Mouse (Mus musculus): ENCODE measurements at regions not wholly inside any gene's neighbourhood (a gene's known extent, or its start where the extent isn't known, plus 50 kb on each side); places are given as distances from the start of the nearest gene placed in this dataset.

DNA sequence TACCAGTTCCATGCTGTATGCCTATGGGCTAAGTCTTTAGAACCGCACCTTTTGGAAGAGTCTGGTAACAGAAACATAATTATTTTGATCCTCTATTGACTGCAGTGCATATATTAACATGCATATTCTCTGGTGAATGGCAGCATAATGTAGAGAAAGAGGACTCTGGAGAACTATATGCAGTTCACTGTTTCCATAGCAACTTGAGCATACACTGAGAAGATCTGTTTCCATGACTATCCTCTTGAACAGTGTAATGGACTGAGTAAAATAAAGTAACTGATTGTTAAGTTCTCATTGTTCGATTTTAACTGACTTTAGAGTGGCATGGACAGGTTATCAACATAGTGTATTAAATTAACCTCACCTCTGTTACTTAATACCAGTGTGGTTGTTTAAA, 147.6 kb upstream of the 2610001J05Rik start:
- H3K36me3 ChIP-seq, result no peaks in the 10 kb centered on the region
- no peak overlapping the region for H3K4me3 ChIP-seq
- H3K27ac ChIP-seq, result no peak overlapping the region
- H3K9me3 ChIP-seq, result no peaks in the 10 kb centered on the region
- H3K27me3 ChIP-seq, result no peaks in the 10 kb centered on the region
- 52% methylated on average over 2 of the region's 2 CpGs for WGBS
- no peak overlapping the region for H3K9ac ChIP-seq
- no peak overlapping the region for H3K4me2 ChIP-seq
- H3K4me1 ChIP-seq (replicated peaks), result no peaks in the 10 kb centered on the region
- ATAC-seq (ENCODE audit: low FRiP score), result peak; percentile 92

DNA sequence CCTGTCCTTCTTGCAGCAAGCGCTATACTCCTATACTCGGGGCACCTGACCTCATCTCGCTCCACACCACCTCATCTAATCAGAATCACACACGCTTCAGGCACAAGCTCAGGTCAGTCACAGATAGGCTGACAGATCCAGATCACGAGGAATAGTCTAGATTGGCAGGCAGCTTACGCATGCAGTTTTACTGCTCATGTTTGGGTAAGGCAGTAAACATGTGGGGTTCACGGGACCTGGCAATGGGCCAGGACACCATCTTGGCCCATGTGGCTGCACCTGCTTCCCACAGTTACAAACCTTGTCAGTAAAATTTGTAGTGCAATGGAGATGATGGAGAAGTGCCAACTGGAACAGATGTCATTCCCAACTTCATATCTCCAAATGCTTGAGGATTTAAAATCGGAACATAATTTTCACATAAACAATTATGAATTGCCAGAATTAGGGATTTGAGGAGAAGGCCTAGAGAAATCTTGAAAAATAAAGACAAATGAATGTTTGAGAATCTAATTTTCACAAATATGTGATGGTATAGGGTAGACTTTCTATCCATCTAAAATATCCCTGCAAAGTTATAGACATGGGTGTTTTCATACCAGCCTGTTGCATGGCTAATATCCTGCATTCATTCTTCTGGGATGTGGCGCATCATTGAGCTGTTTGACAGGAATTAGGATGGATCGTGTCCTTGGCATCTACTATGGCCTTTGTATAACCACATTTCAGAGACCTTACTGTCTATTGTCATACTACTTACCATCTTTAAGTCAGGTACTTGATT, 111.5 kb upstream of the 2610001J05Rik start:
- Histone ChIP-seq H3K27ac (no peak overlapping the region), H3K9me3 (no peaks in the 10 kb centered on the region; the same call in 1 of the 2 replicates), H3K4me3 (no peak overlapping the region), H3K4me1 (replicated peaks) (no peaks in the 10 kb centered on the region), H3K36me3 (no peaks in the 10 kb centered on the region), H3K9ac (no peak overlapping the region), H3K4me2 (no peak overlapping the region), H3K27me3 (no peaks in the 10 kb centered on the region)
- peak; percentile 52; the same call in 1 of the 2 replicates for ATAC-seq (ENCODE audit: low FRiP score)
- WGBS, result 90% methylated on average over 10 of the region's 10 CpGs

DNA sequence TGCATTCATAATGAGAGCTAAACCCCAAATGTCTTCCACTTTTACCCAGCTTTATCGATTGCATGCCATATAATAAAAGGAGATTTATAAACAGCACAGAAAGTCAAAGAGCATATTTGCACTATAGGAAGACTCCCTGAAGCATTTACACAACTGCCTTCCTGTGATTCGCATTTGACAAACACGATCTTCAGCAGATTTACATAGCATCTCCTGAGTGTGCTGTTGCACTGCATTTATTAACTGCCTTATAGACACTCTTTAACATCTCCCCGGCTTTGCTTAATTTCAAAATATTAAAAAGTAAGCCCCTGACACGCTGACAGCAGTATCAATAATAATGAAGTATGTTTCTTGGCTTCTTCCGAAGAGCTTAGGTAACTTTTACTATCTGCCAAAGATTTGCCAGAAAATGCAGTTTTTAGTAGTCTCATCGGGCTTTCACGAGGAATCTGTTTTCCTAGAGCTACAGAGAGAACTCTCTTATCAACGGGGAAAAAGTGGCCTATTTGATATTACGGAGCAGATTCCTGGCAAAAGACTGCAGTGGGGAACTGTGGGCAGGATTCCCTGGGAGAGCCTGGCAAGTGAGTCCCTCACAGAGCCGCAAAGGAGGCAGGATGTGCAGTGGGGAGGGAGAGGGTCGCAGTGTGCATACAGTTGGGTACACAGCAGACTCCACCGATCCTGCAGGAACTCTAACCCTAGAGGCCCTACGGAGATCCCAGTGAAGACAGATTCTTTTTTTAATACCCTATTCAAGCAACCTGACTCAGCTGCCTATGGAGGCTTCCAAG, 103.6 kb upstream of the 2610001J05Rik start:
- Histone ChIP-seq H3K4me3 (no peak overlapping the region), H3K27me3 (no peaks in the 10 kb centered on the region), H3K9me3 (peaks cover 4% of the 10 kb centered on the region; the same call in 1 of the 2 replicates), H3K36me3 (no peaks in the 10 kb centered on the region), H3K4me2 (no peak overlapping the region), H3K9ac (no peak overlapping the region), H3K4me1 (replicated peaks) (no peaks in the 10 kb centered on the region), H3K27ac (no peak overlapping the region)
- 79% methylated on average over 14 of the region's 14 CpGs for WGBS
- no peak for ATAC-seq (ENCODE audit: low FRiP score)

DNA sequence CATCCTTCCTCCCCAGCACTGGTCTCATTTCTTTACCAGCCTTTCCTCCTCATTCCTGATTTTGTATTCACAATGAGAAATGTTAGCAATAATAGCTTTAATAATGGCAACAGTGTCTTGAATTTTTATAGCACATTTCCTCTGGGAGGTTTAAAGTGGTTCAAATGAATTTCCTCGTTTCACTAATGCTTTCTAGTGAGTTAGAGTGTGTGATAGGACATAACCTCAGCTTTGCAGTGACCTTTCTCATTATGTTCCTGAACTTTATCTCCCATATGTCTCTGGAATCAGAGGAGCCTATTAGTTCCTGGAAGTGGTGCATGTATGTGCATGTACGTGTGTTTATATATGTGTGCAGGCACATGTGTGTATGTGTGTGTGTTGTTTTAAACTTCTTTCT, 93.2 kb upstream of the 2610001J05Rik start:
- Histone ChIP-seq H3K4me1 (replicated peaks) (no peaks in the 10 kb centered on the region), H3K9ac (no peak overlapping the region), H3K9me3 (0 out of 2 replicates have a peak, but pooled peaks cover under 1% of the 10 kb centered on the region), H3K4me2 (no peak overlapping the region), H3K27me3 (no peaks in the 10 kb centered on the region), H3K36me3 (no peaks in the 10 kb centered on the region), H3K4me3 (no peak overlapping the region), H3K27ac (no peak overlapping the region)
- 42% methylated on average over 2 of the region's 2 CpGs for WGBS
- ATAC-seq (ENCODE audit: low FRiP score), result no peak

DNA sequence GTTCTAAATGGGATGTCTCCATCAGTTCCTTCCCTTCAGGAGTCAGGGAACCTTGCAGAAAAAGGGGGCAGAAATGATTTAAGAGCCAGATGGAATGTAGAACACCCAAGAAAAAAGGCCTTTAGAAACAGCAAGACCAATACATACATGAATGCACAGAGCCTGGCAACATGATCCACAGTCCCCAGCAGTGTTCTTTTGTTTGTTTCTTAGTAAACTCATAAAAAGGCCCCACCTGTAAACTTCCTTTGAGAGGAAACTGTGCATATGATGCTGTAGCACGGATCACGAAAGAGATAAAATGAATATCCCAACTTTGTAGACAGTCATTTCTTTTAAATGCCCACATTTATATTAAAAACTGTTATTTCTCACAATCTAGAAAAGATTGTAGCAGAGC, 92.7 kb upstream of the 2610001J05Rik start:
- Histone ChIP-seq H3K4me2 (no peak overlapping the region), H3K36me3 (no peaks in the 10 kb centered on the region), H3K27ac (no peak overlapping the region), H3K9me3 (no peaks in the 10 kb centered on the region), H3K9ac (no peak overlapping the region), H3K27me3 (no peaks in the 10 kb centered on the region), H3K4me1 (replicated peaks) (no peaks in the 10 kb centered on the region), H3K4me3 (no peak overlapping the region)
- no peak for ATAC-seq (ENCODE audit: low FRiP score)
- WGBS, result 42% methylated on average over 2 of the region's 2 CpGs

DNA sequence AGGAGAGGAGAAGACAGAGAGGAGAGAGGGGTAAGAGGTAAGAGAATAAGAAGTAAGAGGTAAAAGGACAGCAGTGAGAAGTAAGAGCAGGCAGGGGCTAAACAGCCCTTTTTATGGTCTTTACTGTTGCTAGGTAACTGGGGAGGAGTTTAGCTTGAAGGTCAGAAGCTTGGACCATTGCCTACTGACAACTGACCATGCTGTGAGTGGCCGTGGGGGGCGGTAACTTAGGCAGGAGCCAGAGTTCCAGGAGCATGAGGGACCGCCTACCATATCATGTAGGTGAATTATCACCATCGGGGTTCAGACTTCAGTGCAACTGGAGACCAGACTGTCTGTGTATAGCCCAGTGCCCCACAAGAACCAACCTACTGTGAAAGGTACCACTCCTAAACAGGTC, 78.3 kb upstream of the 2610001J05Rik start:
- Histone ChIP-seq H3K9ac (no peak overlapping the region), H3K4me1 (replicated peaks) (no peaks in the 10 kb centered on the region), H3K36me3 (no peaks in the 10 kb centered on the region), H3K4me3 (no peak overlapping the region), H3K9me3 (no peaks in the 10 kb centered on the region), H3K4me2 (no peak overlapping the region), H3K27me3 (no peaks in the 10 kb centered on the region), H3K27ac (no peak overlapping the region)
- 82% methylated on average over 4 of the region's 4 CpGs for WGBS
- ATAC-seq (ENCODE audit: low FRiP score), result no peak

DNA sequence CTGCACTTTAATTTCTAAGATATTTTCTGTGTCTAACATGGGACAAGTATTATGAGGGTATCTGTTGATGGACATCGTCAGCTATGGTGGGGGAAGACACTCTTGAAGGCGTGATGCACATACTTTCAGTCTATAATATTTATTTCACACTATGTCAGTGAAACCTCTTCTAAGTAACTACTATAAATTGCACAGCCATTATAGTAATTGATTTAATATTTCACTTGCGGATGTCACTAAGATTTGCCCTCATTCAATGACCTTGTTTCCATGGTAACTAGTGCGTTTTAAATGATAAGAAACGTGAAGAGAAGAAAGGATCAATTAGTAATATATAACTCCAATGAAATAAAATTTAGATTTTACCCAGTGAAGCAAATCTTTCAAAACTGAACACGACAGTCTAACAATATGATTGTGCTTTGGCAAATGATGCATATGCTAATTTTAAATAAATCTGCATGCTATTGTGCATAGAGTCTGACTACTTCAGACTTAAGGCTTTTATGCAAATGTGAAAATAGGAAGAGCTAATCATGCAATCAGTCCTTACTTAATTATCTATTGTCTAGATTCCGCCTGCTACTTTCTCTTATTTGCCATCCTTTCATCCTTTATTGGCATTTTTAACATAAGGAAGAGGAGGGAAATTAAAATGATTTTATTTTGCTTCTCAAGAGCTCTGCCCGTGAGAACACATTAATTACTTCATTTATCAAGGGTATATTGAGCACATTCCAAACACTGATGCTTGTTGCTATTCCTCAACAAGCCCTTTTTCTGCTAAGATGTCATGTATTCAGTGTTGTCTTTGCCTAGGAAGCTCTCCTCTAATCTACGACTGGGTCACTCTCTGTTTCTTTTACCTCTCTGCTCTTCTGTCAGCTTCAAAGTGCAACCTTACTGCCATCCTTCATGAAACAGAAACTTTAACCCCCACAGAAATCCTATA, 49.8 kb upstream of the 2610001J05Rik start:
- WGBS, result 60% methylated on average over 9 of the region's 9 CpGs
- Histone ChIP-seq H3K4me3 (no peak overlapping the region), H3K4me1 (replicated peaks) (no peaks in the 10 kb centered on the region), H3K9ac (no peak overlapping the region), H3K27ac (peak overlapping the region; percentile 44), H3K4me2 (no peak overlapping the region), H3K36me3 (no peaks in the 10 kb centered on the region), H3K27me3 (no peaks in the 10 kb centered on the region), H3K9me3 (no peaks in the 10 kb centered on the region)
- peak; percentile 82 for ATAC-seq (ENCODE audit: low FRiP score)
